Mouse (Mus musculus): ENCODE results near the gene Ndufa8. TPM values are rescaled to one million over a fixed set of nuclear protein-coding genes. Genes with fewer than 3 reads are reported as not detected.

The Ndufa8 gene
- total and polyA plus RNA-seq, 3 experiments: 186 to 357 TPM; not detected in 1

- Histone ChIP-seq H3K9me3 (replicated peaks; ENCODE audit: insufficient read depth, low read length) (no peaks in the 10 kb centered on the region), H3K9ac (ENCODE audit: control insufficient read depth, low read depth, low read length, poor library complexity, severe bottlenecking) (no peak overlapping the region), H3K79me2 (ENCODE audit: control insufficient read depth, insufficient read depth, low read length, poor library complexity) (no peaks in the 10 kb centered on the region), H3K27me3 (ENCODE audit: control insufficient read depth in 1 of 2, insufficient read depth in 2 of 2, low read length in 2 of 2) (no peaks in the 10 kb centered on the region), H3K27ac (ENCODE audit: control insufficient read depth, low read depth, low read length) (no peak overlapping the region), H3K36me3 (ENCODE audit: control insufficient read depth in 1 of 2, insufficient read depth in 2 of 2, low read length in 2 of 2) (no peaks in the 10 kb centered on the region), H3K4me1 (ENCODE audit: control insufficient read depth in 1 of 2, insufficient read depth in 2 of 2, low read length in 2 of 2) (no peaks in the 10 kb centered on the region), H3K4me3 (ENCODE audit: control insufficient read depth in 1 of 2, insufficient read depth in 1 of 2, low read depth in 2 of 2, low read length in 2 of 2) (no peak overlapping the region)
- TF ChIP-seq MYB (IDR thresholded peaks at IDR 0.05; ENCODE audit: low read depth, low read length): no peak
- no peak for TF ChIP-seq MYC (IDR thresholded peaks at IDR 0.05; ENCODE audit: low read depth, low read length)
- no peak for TF ChIP-seq MAX (IDR thresholded peaks at IDR 0.05; ENCODE audit: low read length)
- TF ChIP-seq HCFC1 (IDR thresholded peaks at IDR 0.05; ENCODE audit: low read depth, low read length): no peak
- DNase-seq (ENCODE audit: low read depth, low spot score): no peak
Observed at GRCm38 (mm10) chr2:36056248-36056647, 7.0 kb upstream of the Ndufa8 start.

GRCm38 (mm10) chr2:36053249-36053648 lies 4.0 kb upstream of the Ndufa8 start:
- H3K9me3 ChIP-seq (replicated peaks; ENCODE audit: insufficient read depth, low read length): no peaks in the 10 kb centered on the region
- no peaks in the 10 kb centered on the region for H3K27me3 ChIP-seq (ENCODE audit: control insufficient read depth in 1 of 2, insufficient read depth in 2 of 2, low read length in 2 of 2)
- no peak overlapping the region for H3K27ac ChIP-seq (ENCODE audit: control insufficient read depth, low read depth, low read length)
- TF ChIP-seq GATA1 (IDR thresholded peaks at IDR 0.05; ENCODE audit: low read depth, low read length) (no peak), EP300 (IDR thresholded peaks at IDR 0.05; ENCODE audit: low read depth in 1 of 2, low read length in 2 of 2) (no peak)
- no peak overlapping the region for H3K9ac ChIP-seq (ENCODE audit: control insufficient read depth, low read depth, low read length, poor library complexity, severe bottlenecking)
- no peak overlapping the region for H3K4me3 ChIP-seq (ENCODE audit: control insufficient read depth in 1 of 2, insufficient read depth in 1 of 2, low read depth in 2 of 2, low read length in 2 of 2)
- no peak for DNase-seq (ENCODE audit: low read depth, low spot score)
- H3K79me2 ChIP-seq (ENCODE audit: control insufficient read depth, insufficient read depth, low read length, poor library complexity): peaks cover 9% of the 10 kb centered on the region
- H3K4me1 ChIP-seq (ENCODE audit: control insufficient read depth in 1 of 2, insufficient read depth in 2 of 2, low read length in 2 of 2): 0 out of 4 replicates have a peak, but pooled peaks cover 0 to 4% of the 10 kb centered on the region in 2 experiments
- H3K36me3 ChIP-seq (ENCODE audit: control insufficient read depth in 1 of 2, insufficient read depth in 2 of 2, low read length in 2 of 2): no peaks in the 10 kb centered on the region; a peak in 1 of 4 replicates

- Histone ChIP-seq H3K79me2 (ENCODE audit: control insufficient read depth, insufficient read depth, low read length, poor library complexity) (peaks cover 30% of the 10 kb centered on the region), H3K4me1 (ENCODE audit: control insufficient read depth in 1 of 2, insufficient read depth in 2 of 2, low read length in 2 of 2) (peaks cover 2 to 12% of the 10 kb centered on the region in 2 experiments; a peak in 3 of 4 replicates), H3K27ac (ENCODE audit: control insufficient read depth, low read depth, low read length) (no peak overlapping the region), H3K36me3 (ENCODE audit: control insufficient read depth in 1 of 2, insufficient read depth in 2 of 2, low read length in 2 of 2) (peaks cover 0 to 11% of the 10 kb centered on the region in 2 experiments; a peak in 3 of 4 replicates), H3K4me3 (ENCODE audit: control insufficient read depth in 1 of 2, insufficient read depth in 1 of 2, low read depth in 2 of 2, low read length in 2 of 2) (peak overlapping the region; percentile 83 to 97), H3K27me3 (ENCODE audit: control insufficient read depth in 1 of 2, insufficient read depth in 2 of 2, low read length in 2 of 2) (no peaks in the 10 kb centered on the region), H3K9me3 (replicated peaks; ENCODE audit: insufficient read depth, low read length) (no peaks in the 10 kb centered on the region), H3K9ac (ENCODE audit: control insufficient read depth, low read depth, low read length, poor library complexity, severe bottlenecking) (peak overlapping the region; percentile 21; the same call in 1 of the 2 replicates)
- TF ChIP-seq SMC3 (IDR thresholded peaks at IDR 0.05; ENCODE audit: low read depth, low read length) (no peak), UBTF (IDR thresholded peaks at IDR 0.05; ENCODE audit: borderline replicate concordance, insufficient read depth, low read depth, low read length) (no peak), MAX (IDR thresholded peaks at IDR 0.05; ENCODE audit: low read length) (no peak), CHD2 (IDR thresholded peaks at IDR 0.05; ENCODE audit: low read length) (no peak), JUND (IDR thresholded peaks at IDR 0.05; ENCODE audit: low read depth, low read length) (no peak), RCOR1 (IDR thresholded peaks at IDR 0.05; ENCODE audit: low read depth, low read length) (no peak), RAD21 (IDR thresholded peaks at IDR 0.05; ENCODE audit: low read depth, low read length) (no peak), MAFK (IDR thresholded peaks at IDR 0.05; ENCODE audit: borderline replicate concordance, low read depth, low read length) (no peak), SIN3A (IDR thresholded peaks at IDR 0.05; ENCODE audit: low read length) (no peak), GABPA (IDR thresholded peaks at IDR 0.05; ENCODE audit: low read depth, low read length) (no peak)
- no peak for DNase-seq (ENCODE audit: low read depth, low spot score)
Observed at GRCm38 (mm10) chr2:36049567-36049954, 355 bp upstream of the Ndufa8 start.
